Comparison of ENCODE assay signal across 29 mouse cellular contexts in genomic region chr5:122756144-122756543, GRCm38 (mm10).
"Had no signal": no experiment of that assay in that cellular context is flagged by ENCODE, and none has a peak within 500 bp of the region (broad histone marks: within the 10 kb centered on the region; RNA-seq: fewer than 3 reads in every experiment).

No protein-coding gene starts in this region.

- H3K4me2 ChIP-seq: limb, embryonic 12.5 days; limb, embryonic 13.5 days; limb, embryonic 15.5 days; liver, embryonic 11.5 days; liver, embryonic 12.5 days; liver, embryonic 13.5 days; liver, embryonic 15.5 days; lung, embryonic 14.5 days; lung, embryonic 15.5 days; midbrain, embryonic 11.5 days; midbrain, embryonic 12.5 days; midbrain, embryonic 13.5 days; midbrain, embryonic 15.5 days; neural tube, embryonic 12.5 days had no signal

- H3K4me3 ChIP-seq: limb, embryonic 10.5 days; limb, embryonic 12.5 days; limb, embryonic 13.5 days; limb, embryonic 15.5 days; liver, embryonic 12.5 days; liver, embryonic 13.5 days; liver, embryonic 15.5 days; lung, embryonic 15.5 days; megakaryocyte, embryonic 14.5 days; midbrain, embryonic 10.5 days; midbrain, embryonic 12.5 days; midbrain, embryonic 13.5 days; midbrain, embryonic 15.5 days; myocyte; neural tube, embryonic 12.5 days had no signal

- ATAC-seq: liver, embryonic 12.5 days; liver, postnatal 0 days; midbrain, embryonic 13.5 days; midbrain, embryonic 15.5 days; midbrain, embryonic 16.5 days had no signal

- H3K4me1 ChIP-seq: limb, embryonic 10.5 days; limb, embryonic 12.5 days; limb, embryonic 13.5 days; limb, embryonic 15.5 days; lung, embryonic 15.5 days; midbrain, embryonic 10.5 days; midbrain, embryonic 12.5 days; midbrain, embryonic 13.5 days; midbrain, embryonic 15.5 days; neural tube, embryonic 12.5 days had no signal

- H3K27ac ChIP-seq: limb, embryonic 10.5 days; limb, embryonic 12.5 days; limb, embryonic 13.5 days; limb, embryonic 15.5 days; liver, embryonic 12.5 days; liver, embryonic 13.5 days; liver, embryonic 14.5 days; liver, embryonic 15.5 days; lung, embryonic 15.5 days; macrophage; midbrain, embryonic 10.5 days; midbrain, embryonic 12.5 days; midbrain, embryonic 13.5 days; midbrain, embryonic 15.5 days; neural tube, embryonic 12.5 days had no signal

- H3K9me3 ChIP-seq: limb, embryonic 10.5 days; limb, embryonic 12.5 days; limb, embryonic 13.5 days; limb, embryonic 15.5 days; liver, embryonic 12.5 days; liver, embryonic 13.5 days; liver, embryonic 15.5 days; lung, embryonic 15.5 days; midbrain, embryonic 12.5 days; midbrain, embryonic 13.5 days; midbrain, embryonic 15.5 days; neural tube, embryonic 12.5 days had no signal

- H3K27me3 ChIP-seq: limb, embryonic 12.5 days; limb, embryonic 13.5 days; limb, embryonic 15.5 days; liver, embryonic 12.5 days; liver, embryonic 13.5 days; liver, embryonic 15.5 days; lung, embryonic 15.5 days; megakaryocyte, embryonic 14.5 days; midbrain, embryonic 12.5 days; midbrain, embryonic 13.5 days; midbrain, embryonic 15.5 days; neural tube, embryonic 12.5 days had no signal

- H3K9ac ChIP-seq: limb, embryonic 12.5 days; limb, embryonic 13.5 days; limb, embryonic 15.5 days; liver, embryonic 12.5 days; liver, embryonic 13.5 days; liver, embryonic 14.5 days; liver, embryonic 15.5 days; liver, postnatal 0 days; lung, embryonic 14.5 days; lung, embryonic 15.5 days; midbrain, embryonic 12.5 days; midbrain, embryonic 13.5 days; midbrain, embryonic 15.5 days; neural tube, embryonic 12.5 days had no signal

- DNase-seq: liver; liver, embryonic 13.5 days; liver, postnatal 0 days; lung, adult 18-20 months; lung, adult 2 months; lung, embryonic 14.5 days; lung, postnatal 10 days; lung, postnatal 14 days; lung, postnatal 36 days; midbrain, embryonic 14.5 days had no signal
